Mouse (Mus musculus) urinary bladder, postnatal 0 days (tissue): ENCODE results near the gene Serpinb9b. TPM values are rescaled to one million over a fixed set of nuclear protein-coding genes. Genes with fewer than 3 reads are reported as not detected.

Experiments
- polyA plus RNA-seq: library from polyadenylated mRNA; unstranded; fragments of >200 nt; fragmentation: Nextera tagmentation; extraction: Ambion mirVana; gene quantifications from 2 replicates; pipeline ENCODE4 v1.2.1, GENCODE M21; 2015

Serpinb9b gene
- polyA plus RNA-seq: 1.7 and 2.3 TPM in 2 replicates

DNA sequence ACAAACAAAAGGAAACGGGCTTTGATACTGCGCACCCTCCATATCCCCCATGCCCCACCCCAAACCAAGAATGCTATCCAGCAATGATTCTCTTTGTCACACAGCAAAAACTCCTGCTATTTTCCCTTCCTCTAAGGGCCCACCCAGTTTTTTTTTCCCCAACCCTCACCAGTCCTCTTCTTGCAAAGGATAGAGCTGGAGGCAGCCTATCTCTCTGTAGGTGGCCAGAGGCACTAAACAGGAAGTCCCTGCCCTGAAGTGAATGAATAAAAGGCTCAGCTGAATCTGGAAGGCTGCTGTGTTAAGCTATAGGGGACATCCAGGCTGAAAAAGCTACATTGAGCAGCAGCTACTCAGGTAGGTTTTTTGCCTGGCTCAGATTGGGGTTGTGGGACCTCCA lies at the start of gene Serpinb9b:
Serpinb9b (plus strand) TSS at position 173 of the 400 bp plus-strand sequence.

DNA sequence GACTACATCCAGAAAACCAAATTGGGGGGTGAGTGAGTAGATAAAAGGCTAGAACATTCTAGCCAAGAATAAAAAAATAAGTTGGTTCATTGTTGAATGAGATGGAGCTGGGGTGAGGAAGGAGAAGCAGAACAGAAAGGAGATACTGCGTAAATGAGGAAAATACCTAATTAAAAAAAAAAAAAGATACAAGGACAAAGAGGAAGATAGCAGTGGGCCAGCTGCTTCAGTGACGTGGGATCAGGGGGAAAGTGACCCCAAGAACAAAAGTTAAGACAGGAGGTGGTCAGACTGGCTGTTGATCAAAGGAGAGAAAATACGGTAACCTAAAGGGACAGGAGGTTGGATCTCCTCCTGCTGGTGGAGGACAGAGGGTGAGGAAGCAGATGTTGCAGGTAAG lies 24.3 kb upstream of the Serpinb9b start, which contains the start of gene Serpinb9:
Serpinb9 (plus strand) TSS at position 301 of the 400 bp plus-strand sequence.

DNA sequence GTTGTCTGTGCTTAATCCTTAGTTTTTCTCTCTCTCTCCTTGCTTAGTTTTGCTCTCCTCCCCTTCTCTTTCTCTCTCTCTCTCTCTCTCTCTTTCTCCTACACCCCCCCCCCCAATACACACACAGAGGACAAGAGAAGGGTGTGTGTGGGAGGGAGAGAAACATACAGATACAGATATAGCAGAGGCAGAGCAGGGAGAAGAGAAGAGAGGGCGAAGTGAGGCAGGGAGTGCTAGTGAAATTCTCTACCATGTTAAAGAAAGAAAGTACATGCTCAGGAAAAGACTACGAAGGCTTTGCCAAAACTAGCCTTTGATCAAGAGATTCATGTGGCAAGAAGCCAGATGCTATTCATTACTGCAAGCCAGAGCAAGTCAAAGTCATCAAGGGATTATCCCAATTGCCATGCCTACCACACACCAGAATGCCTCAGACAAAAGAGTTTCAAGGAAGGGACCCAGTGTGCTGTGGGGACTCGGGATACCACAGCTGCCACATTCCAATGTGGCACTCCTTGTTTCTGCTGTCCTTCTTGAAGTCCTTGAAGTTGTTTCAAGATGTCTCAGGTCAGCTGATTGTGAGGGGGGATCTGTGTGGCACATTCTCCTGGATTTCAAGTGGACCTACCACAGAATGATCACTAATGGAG lies 51.0 kb downstream of the Serpinb9b start, which contains the start of gene Serpinb1b:
Serpinb1b (plus strand) TSS at position 520 of the 650 bp plus-strand sequence.

Other genes with a start within 250 kb of the Serpinb9b start
- gene Mylk4, start 243.5 kb upstream of the Serpinb9b start, polyA plus RNA-seq: 0.07 TPM in 1 of 2 replicates, not detected in the other
- 12.5 and 14.3 TPM in 2 replicates for gene Wrnip1, start 225.4 kb upstream of the Serpinb9b start, polyA plus RNA-seq
- gene D930007J09Rik, start 224.6 kb upstream of the Serpinb9b start, polyA plus RNA-seq: not detected in 2 replicates
- gene Serpinb1a, start 176.2 kb upstream of the Serpinb9b start, polyA plus RNA-seq: 50.3 and 57.8 TPM in 2 replicates
- 0.22 and 0.31 TPM in 2 replicates for gene Serpinb1c, start 129.2 kb upstream of the Serpinb9b start, polyA plus RNA-seq
- gene Serpinb6b, start 62.2 kb upstream of the Serpinb9b start, polyA plus RNA-seq: 44.0 and 44.5 TPM in 2 replicates
- gene Serpinb9, start 24.2 kb upstream of the Serpinb9b start, polyA plus RNA-seq: 15.2 and 15.3 TPM in 2 replicates
- 0.29 TPM in 1 of 2 replicates, not detected in the other for gene Serpinb1b, start 51.2 kb downstream of the Serpinb9b start, polyA plus RNA-seq
- gene Serpinb9c, start 132.3 kb downstream of the Serpinb9b start, polyA plus RNA-seq: not detected in 2 replicates
- not detected in 2 replicates for gene Serpinb9d, start 165.5 kb downstream of the Serpinb9b start, polyA plus RNA-seq
- not detected in 2 replicates for gene Serpinb9e, start 222.2 kb downstream of the Serpinb9b start, polyA plus RNA-seq